ENCODE assay signal across 8 mouse cellular contexts in the genomic region with DNA sequence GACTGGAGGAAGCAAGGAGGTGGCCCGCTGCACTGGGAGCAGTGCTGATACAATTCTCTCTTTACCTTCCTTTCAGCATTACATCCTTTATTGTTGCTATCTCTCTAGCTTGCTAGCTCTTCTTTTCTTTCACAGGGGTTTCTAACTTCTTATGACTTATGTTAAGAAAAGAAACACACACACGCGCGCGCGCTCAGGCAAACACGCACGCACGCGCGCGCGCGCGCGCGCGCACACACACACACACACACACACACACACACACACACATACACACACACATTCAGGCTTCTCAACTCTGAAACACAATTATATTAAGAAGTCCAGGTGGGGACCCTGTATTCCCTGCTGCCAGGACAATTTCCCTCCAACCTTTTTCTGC. TPM values are rescaled to one million over a fixed set of nuclear protein-coding genes. Genes with fewer than 3 reads are reported as not detected.
A peak's percentile ranks its signal among the peaks of the same experiment; 100 is the strongest.
DNase-seq lines count a peak whose midpoint lies in the region; ATAC-seq and TF ChIP-seq lines count a peak whose summit lies in the region.

No protein-coding gene starts in this region.

- no peak overlapping the region for H3K9ac ChIP-seq in kidney, postnatal 0 days (ENCODE audit: low read depth, low read length)
- H3K9ac ChIP-seq in embryonic facial prominence, embryonic 11.5 days (replicated peaks; ENCODE audit: low read length): no peak overlapping the region
- peak overlapping the region; percentile 83 for H3K9ac ChIP-seq in hindbrain, embryonic 13.5 days
- peak overlapping the region; percentile 80 for H3K9ac ChIP-seq in midbrain, embryonic 14.5 days (replicated peaks; ENCODE audit: low read length)

- H3K27me3 ChIP-seq in kidney, postnatal 0 days (ENCODE audit: insufficient read depth, low read length): peaks cover 6% of the 10 kb centered on the region; the same call in 1 of the 2 replicates
- H3K27me3 ChIP-seq in embryonic facial prominence, embryonic 11.5 days (ENCODE audit: control insufficient read depth, insufficient read depth, low read length): peaks cover 4% of the 10 kb centered on the region; the same call in 1 of the 2 replicates
- no peaks in the 10 kb centered on the region for H3K27me3 ChIP-seq in hindbrain, embryonic 13.5 days
- no peaks in the 10 kb centered on the region for H3K27me3 ChIP-seq in midbrain, embryonic 14.5 days (ENCODE audit: control insufficient read depth, insufficient read depth, low read length)

- ATAC-seq in kidney, postnatal 0 days (replicated peaks; ENCODE audit: low FRiP score, low read depth): no peak
- ATAC-seq in embryonic facial prominence, embryonic 11.5 days (replicated peaks; ENCODE audit: insufficient number of reproducible peaks, low FRiP score, low TSS enrichment, low read depth): no peak
- ATAC-seq in hindbrain, embryonic 13.5 days (ENCODE audit: low FRiP score): no peak
- no peak for ATAC-seq in midbrain, embryonic 14.5 days (ENCODE audit: low FRiP score, low TSS enrichment)
- no peak for ATAC-seq in erythroid progenitor cell, adult 5-6 weeks (replicated peaks; ENCODE audit: low FRiP score, poor library complexity, severe bottlenecking)

- H3K27ac ChIP-seq in kidney, postnatal 0 days: no peak overlapping the region
- no peak overlapping the region for H3K27ac ChIP-seq in embryonic facial prominence, embryonic 11.5 days (replicated peaks; ENCODE audit: low read depth, low read length)
- H3K27ac ChIP-seq in hindbrain, embryonic 13.5 days: peak overlapping the region; percentile 93
- H3K27ac ChIP-seq in midbrain, embryonic 14.5 days (replicated peaks; ENCODE audit: low read depth, low read length): peak overlapping the region; percentile 92

- WGBS in kidney, postnatal 0 days: 35% methylated on average over 18 of the region's 18 CpGs
- 25% methylated on average over 18 of the region's 18 CpGs for WGBS in embryonic facial prominence, embryonic 11.5 days
- WGBS in hindbrain, embryonic 13.5 days: 37% methylated on average over 18 of the region's 18 CpGs
- 50% methylated on average over 18 of the region's 18 CpGs for WGBS in midbrain, embryonic 14.5 days

- no peak overlapping the region for H3K4me3 ChIP-seq in kidney, postnatal 0 days (replicated peaks; ENCODE audit: low read depth, low read length)
- peak overlapping the region; percentile 37 for H3K4me3 ChIP-seq in embryonic facial prominence, embryonic 11.5 days (ENCODE audit: low read depth, low read length)
- H3K4me3 ChIP-seq in hindbrain, embryonic 13.5 days: peak overlapping the region; percentile 57
- H3K4me3 ChIP-seq in midbrain, embryonic 14.5 days (replicated peaks; ENCODE audit: low read depth, low read length): peak overlapping the region; percentile 56

- H3K4me2 ChIP-seq in kidney, postnatal 0 days (ENCODE audit: low read length): peak overlapping the region; percentile 54
- peak overlapping the region; percentile 69 for H3K4me2 ChIP-seq in embryonic facial prominence, embryonic 11.5 days (ENCODE audit: low read depth, low read length)
- H3K4me2 ChIP-seq in hindbrain, embryonic 13.5 days: peak overlapping the region; percentile 57
- peak overlapping the region; percentile 54 for H3K4me2 ChIP-seq in midbrain, embryonic 14.5 days (ENCODE audit: low read length)

- H3K36me3 ChIP-seq in kidney, postnatal 0 days (ENCODE audit: insufficient read depth, low read length): no peaks in the 10 kb centered on the region
- H3K36me3 ChIP-seq in embryonic facial prominence, embryonic 11.5 days (replicated peaks; ENCODE audit: control insufficient read depth, insufficient read depth, low read depth, low read length): no peaks in the 10 kb centered on the region
- H3K36me3 ChIP-seq in hindbrain, embryonic 13.5 days: no peaks in the 10 kb centered on the region
- no peaks in the 10 kb centered on the region for H3K36me3 ChIP-seq in midbrain, embryonic 14.5 days (ENCODE audit: control insufficient read depth, insufficient read depth, low read length)

- no peak for DNase-seq in kidney, postnatal 0 days (ENCODE audit: low spot score)
- no peak for DNase-seq in kidney, adult 8-10 months
- DNase-seq in embryonic facial prominence, embryonic 11.5 days (ENCODE audit: low spot score): no peak
- peak; percentile 74 for DNase-seq in midbrain, embryonic 14.5 days
- DNase-seq in frontal cortex, postnatal 36 days (ENCODE audit: low spot score in 2 of 2): no peak
- DNase-seq in adrenal gland, postnatal 4 days (ENCODE audit: low spot score in 2 of 2): no peak

- TF ChIP-seq CTCF in kidney, postnatal 0 days (IDR thresholded peaks at IDR 0.05; ENCODE audit: low read depth): no peak

- H3K4me1 ChIP-seq in kidney, postnatal 0 days (replicated peaks; ENCODE audit: insufficient read depth, low read length): no peaks in the 10 kb centered on the region
- no peaks in the 10 kb centered on the region for H3K4me1 ChIP-seq in embryonic facial prominence, embryonic 11.5 days (ENCODE audit: control insufficient read depth, insufficient read depth, low read length)
- H3K4me1 ChIP-seq in hindbrain, embryonic 13.5 days (replicated peaks): no peaks in the 10 kb centered on the region
- no peaks in the 10 kb centered on the region for H3K4me1 ChIP-seq in midbrain, embryonic 14.5 days (ENCODE audit: control insufficient read depth, insufficient read depth, low read length)

- no peaks in the 10 kb centered on the region for H3K9me3 ChIP-seq in kidney, postnatal 0 days (replicated peaks; ENCODE audit: low read length)
- no peaks in the 10 kb centered on the region for H3K9me3 ChIP-seq in embryonic facial prominence, embryonic 11.5 days (replicated peaks; ENCODE audit: control insufficient read depth, low read length)
- H3K9me3 ChIP-seq in hindbrain, embryonic 13.5 days: no peaks in the 10 kb centered on the region
- H3K9me3 ChIP-seq in midbrain, embryonic 14.5 days (ENCODE audit: control insufficient read depth, low read length): no peaks in the 10 kb centered on the region

RNA-seq across cellular contexts. Expression of a gene that starts 1.5 kb away (rescaled TPM):
- 0.04 TPM in 1 of 2 replicates, not detected in the other for polyA plus RNA-seq in kidney, postnatal 0 days (2015; fragmentation: Nextera tagmentation; extraction: Ambion mirVana)
- polyA plus RNA-seq in embryonic facial prominence, embryonic 11.5 days (2014; fragmentation: Nextera tagmentation; extraction: Ambion mirVana): 2.9 and 3.9 TPM in 2 replicates
- polyA plus RNA-seq in hindbrain, embryonic 13.5 days (2015; fragmentation: Nextera tagmentation; extraction: Ambion mirVana): 17.3 and 18.8 TPM in 2 replicates
- 36.5 and 47.2 TPM in 2 replicates for polyA plus RNA-seq in midbrain, embryonic 14.5 days (2014; fragmentation: Nextera tagmentation; extraction: Ambion mirVana)
- under 1 TPM in 1 of 2 experiments, not detected in 1; 0.42 TPM for total RNA-seq in adrenal gland, postnatal 4 days (2021)
- not detected in 2 replicates for total RNA-seq in erythroid progenitor cell, adult 5-6 weeks (2015; ENCODE audit: low replicate concordance)
- total RNA-seq in erythroid progenitor cell, adult 5-6 weeks (2017; ENCODE audit: low replicate concordance): not detected in 2 replicates

Comparison
In these comparisons a context has a peak if more than half of its experiments do, and no peak if none do; other contexts are left out.
1. H3K27ac ChIP-seq: peak in hindbrain, embryonic 13.5 days (single experiment) and midbrain, embryonic 14.5 days (single experiment); none in kidney, postnatal 0 days (single experiment) and embryonic facial prominence, embryonic 11.5 days (single experiment).
2. H3K9ac ChIP-seq: peak in hindbrain, embryonic 13.5 days (single experiment) and midbrain, embryonic 14.5 days (single experiment); none in kidney, postnatal 0 days (single experiment) and embryonic facial prominence, embryonic 11.5 days (single experiment).
3. Peak in every context shown above with its lines, with median percentiles within 50 percentile points of each other: H3K4me2 ChIP-seq.